Comparison of ENCODE assay signal across 16 mouse cellular contexts in genomic region chr11:44984381-44984780, GRCm38 (mm10).
"Had no signal": no experiment of that assay in that cellular context is flagged by ENCODE, and none has a peak within 500 bp of the region (broad histone marks: within the 10 kb centered on the region; RNA-seq: fewer than 3 reads in every experiment).

No protein-coding gene starts in this region.

- H3K9ac ChIP-seq: kidney, embryonic 15.5 days; limb, embryonic 12.5 days; liver, embryonic 13.5 days; liver, postnatal 0 days; lung, embryonic 15.5 days; stomach, embryonic 15.5 days had no signal

- H3K27me3 ChIP-seq: kidney, embryonic 15.5 days; limb, embryonic 12.5 days; liver, embryonic 13.5 days; lung, embryonic 15.5 days; stomach, embryonic 15.5 days had no signal

- H3K27ac ChIP-seq: kidney, embryonic 15.5 days; limb, embryonic 12.5 days; liver, embryonic 13.5 days; lung, embryonic 15.5 days; stomach, embryonic 15.5 days had no signal

- DNase-seq: kidney, postnatal 25 days; layer of hippocampus, postnatal 36 days; liver; liver, embryonic 13.5 days; liver, postnatal 0 days; lung, postnatal 14 days; midbrain, embryonic 14.5 days; right cerebral cortex, postnatal 4 days; spleen, adult 18-20 months; thymus, adult 2 months; thymus, postnatal 36 days had no signal

- H3K4me1 ChIP-seq: kidney, embryonic 15.5 days; liver, embryonic 13.5 days; stomach, embryonic 15.5 days had no signal

- H3K36me3 ChIP-seq: kidney, embryonic 15.5 days; limb, embryonic 12.5 days; liver, embryonic 13.5 days; lung, embryonic 15.5 days; stomach, embryonic 15.5 days had no signal

- H3K4me3 ChIP-seq: kidney, embryonic 15.5 days; limb, embryonic 12.5 days; liver, embryonic 13.5 days; lung, embryonic 15.5 days; stomach, embryonic 15.5 days had no signal

- ATAC-seq: intestine, postnatal 0 days; liver, postnatal 0 days had no signal

- H3K4me2 ChIP-seq: kidney, embryonic 15.5 days; limb, embryonic 12.5 days; liver, embryonic 13.5 days; lung, embryonic 15.5 days; stomach, embryonic 15.5 days had no signal

- H3K9me3 ChIP-seq: kidney, embryonic 15.5 days; limb, embryonic 12.5 days; liver, embryonic 13.5 days; lung, embryonic 15.5 days; stomach, embryonic 15.5 days had no signal
